Mouse (Mus musculus) kidney, embryonic 15.5 days (tissue): Measurements from ENCODE around the gene Osbpl3. TPM values are rescaled to one million over a fixed set of nuclear protein-coding genes. Genes with fewer than 3 reads are reported as not detected.
"Not testable (repeated sequence)": the region's sequence is repeated elsewhere in the genome, so short reads cannot be mapped to it uniquely, and the experiment has no call there.

Experiments used
- ATAC-seq: fragments of 200-750 bp; cut with Nextera tagmentation; replicated peaks from 2 replicates; pipeline ENCODE4 v1.8.0; 2017; ENCODE audit warnings: moderate TSS enrichment; ENCODE audit not compliant: low FRiP score
- H3K27ac ChIP-seq: fragments of 300-500 bp; sonication (generic); 2 replicates; pipeline ENCODE4 v1.5.1; 2015; ENCODE audit warnings: mild to moderate bottlenecking, inconsistent platforms
- H3K27me3 ChIP-seq: fragments of 300-500 bp; sonication (generic); 2 replicates; pipeline ENCODE4 v1.6.1; 2015; ENCODE audit warnings: inconsistent platforms
- H3K36me3 ChIP-seq: fragments of 300-500 bp; sonication (generic); 2 replicates; pipeline ENCODE4 v1.6.1; 2015; ENCODE audit warnings: inconsistent platforms
- H3K4me1 ChIP-seq: fragments of 300-500 bp; sonication (generic); 2 replicates; pipeline ENCODE4 v1.6.1; 2015; ENCODE audit warnings: inconsistent platforms
- H3K4me2 ChIP-seq: fragments of 300-500 bp; sonication (generic); 2 replicates; pipeline ENCODE4 v1.6.1; 2015; ENCODE audit warnings: moderate library complexity, mild to moderate bottlenecking, inconsistent platforms
- H3K4me3 ChIP-seq: fragments of 300-500 bp; sonication (generic); replicated peaks from 2 replicates; pipeline ENCODE4 v1.5.1; 2015; ENCODE audit warnings: mild to moderate bottlenecking, inconsistent platforms
- H3K9ac ChIP-seq: fragments of 300-500 bp; sonication (generic); 2 replicates; pipeline ENCODE4 v1.6.1; 2015; ENCODE audit warnings: mild to moderate bottlenecking, inconsistent platforms
- H3K9me3 ChIP-seq: fragments of 300-500 bp; sonication (generic); replicated peaks from 2 replicates; pipeline ENCODE4 v1.6.1; 2016; ENCODE audit warnings: inconsistent platforms
- WGBS: fragments of 180-500 bp; shearing (Covaris S2); methylation state at CpG from one replicate; pipeline ENCODE4 v1.1.7; 2015; ENCODE audit warnings: mixed read lengths; 5-methylcytosine and 5-hydroxymethylcytosine counted together
- polyA plus RNA-seq: library from polyadenylated mRNA; unstranded; fragments of >200 nt; fragmentation: Nextera tagmentation; extraction: Ambion mirVana; gene quantifications from 2 replicates; pipeline ENCODE4 v1.2.1, GENCODE M21; 2015

The Osbpl3 gene
- polyA plus RNA-seq, 1 experiment from 2014 or later, result 15.7 TPM

GRCm38 (mm10) chr6:50440966-50441862 lies 14.8 kb downstream of the Osbpl3 start:
- Histone ChIP-seq H3K4me2 (no peak overlapping the region), H3K27me3 (no peaks in the 10 kb centered on the region), H3K36me3 (no peaks in the 10 kb centered on the region), H3K4me3 (no peak overlapping the region), H3K9ac (no peak overlapping the region), H3K27ac (no peak overlapping the region), H3K4me1 (no peaks in the 10 kb centered on the region), H3K9me3 (no peaks in the 10 kb centered on the region)
- ATAC-seq, result 0 out of 2 replicates have a peak, but pooled peaks have one; percentile 29
- WGBS, result 89% methylated on average over 5 of the region's 5 CpGs

GRCm38 (mm10) chr6:50440197-50440596 lies 15.8 kb downstream of the Osbpl3 start:
- ATAC-seq, result no peak
- no peaks in the 10 kb centered on the region for H3K27me3 ChIP-seq
- no peaks in the 10 kb centered on the region for H3K9me3 ChIP-seq
- no peaks in the 10 kb centered on the region for H3K4me1 ChIP-seq
- no peak overlapping the region for H3K9ac ChIP-seq
- 91% methylated on average over 7 of the region's 7 CpGs for WGBS
- H3K4me2 ChIP-seq, result no peak overlapping the region
- H3K27ac ChIP-seq, result no peak overlapping the region
- H3K36me3 ChIP-seq, result no peaks in the 10 kb centered on the region
- H3K4me3 ChIP-seq, result no peak overlapping the region

- ATAC-seq, H3K27me3 ChIP-seq, H3K27ac ChIP-seq, H3K4me2 ChIP-seq, H3K9me3 ChIP-seq, H3K36me3 ChIP-seq, H3K4me1 ChIP-seq, H3K4me3 ChIP-seq, H3K9ac ChIP-seq: not testable (repeated sequence)
- WGBS, result 83% methylated on average over 4 of the region's 4 CpGs
Measured at GRCm38 (mm10) chr6:50438900-50439299, 17.1 kb downstream of the Osbpl3 start.

GRCm38 (mm10) chr6:50437815-50438214 lies 18.2 kb downstream of the Osbpl3 start:
- Histone ChIP-seq H3K9ac (no peak overlapping the region), H3K4me2 (no peak overlapping the region), H3K4me3 (no peak overlapping the region), H3K27me3 (no peaks in the 10 kb centered on the region), H3K4me1 (no peaks in the 10 kb centered on the region), H3K9me3 (no peaks in the 10 kb centered on the region), H3K27ac (no peak overlapping the region), H3K36me3 (no peaks in the 10 kb centered on the region)
- ATAC-seq, result no peak
- 96% methylated on average over 2 of the region's 2 CpGs for WGBS

GRCm38 (mm10) chr6:50436661-50437060 lies 19.3 kb downstream of the Osbpl3 start:
- Histone ChIP-seq H3K27ac (no peak overlapping the region), H3K27me3 (no peaks in the 10 kb centered on the region), H3K9me3 (no peaks in the 10 kb centered on the region), H3K9ac (no peak overlapping the region), H3K4me1 (no peaks in the 10 kb centered on the region), H3K4me2 (no peak overlapping the region), H3K36me3 (no peaks in the 10 kb centered on the region), H3K4me3 (no peak overlapping the region)
- 70% methylated on average over 2 of the region's 2 CpGs for WGBS
- ATAC-seq, result no peak

GRCm38 (mm10) chr6:50432491-50432890 lies 23.5 kb downstream of the Osbpl3 start:
- no peak overlapping the region for H3K9ac ChIP-seq
- 73% methylated on average over 5 of the region's 5 CpGs for whole genome bisulfite sequencing
- no peak overlapping the region for H3K27ac ChIP-seq
- no peak overlapping the region for H3K4me3 ChIP-seq
- H3K36me3 ChIP-seq, result no peaks in the 10 kb centered on the region
- peaks cover 3% of the 10 kb centered on the region; the same call in 1 of the 2 replicates for H3K4me1 ChIP-seq
- ATAC-seq, result no peak
- H3K27me3 ChIP-seq, result no peaks in the 10 kb centered on the region
- no peaks in the 10 kb centered on the region for H3K9me3 ChIP-seq
- no peak overlapping the region for H3K4me2 ChIP-seq

GRCm38 (mm10) chr6:50429299-50429698 lies 26.7 kb downstream of the Osbpl3 start:
- no peaks in the 10 kb centered on the region for H3K27me3 ChIP-seq
- H3K4me2 ChIP-seq, result no peak overlapping the region
- WGBS, result 88% methylated on average over 7 of the region's 7 CpGs
- H3K36me3 ChIP-seq, result peaks cover 8% of the 10 kb centered on the region; the same call in 1 of the 2 replicates
- ATAC-seq, result no peak
- H3K9me3 ChIP-seq, result no peaks in the 10 kb centered on the region
- no peak overlapping the region for H3K27ac ChIP-seq
- H3K4me3 ChIP-seq, result no peak overlapping the region
- H3K4me1 ChIP-seq, result peaks cover 3% of the 10 kb centered on the region; the same call in 1 of the 2 replicates
- H3K9ac ChIP-seq, result no peak overlapping the region

GRCm38 (mm10) chr6:50427051-50427732 lies 28.8 kb downstream of the Osbpl3 start:
- no peak overlapping the region for H3K9ac ChIP-seq
- H3K27ac ChIP-seq, result no peak overlapping the region
- no peak overlapping the region for H3K4me3 ChIP-seq
- peaks cover 3% of the 10 kb centered on the region; the same call in 1 of the 2 replicates for H3K4me1 ChIP-seq
- no peak overlapping the region for H3K4me2 ChIP-seq
- peaks cover 8% of the 10 kb centered on the region; the same call in 1 of the 2 replicates for H3K36me3 ChIP-seq
- no peaks in the 10 kb centered on the region for H3K27me3 ChIP-seq
- H3K9me3 ChIP-seq, result no peaks in the 10 kb centered on the region
- 84% methylated on average over 11 of the region's 11 CpGs for WGBS
- no peak for ATAC-seq

GRCm38 (mm10) chr6:50426571-50426970 lies 29.4 kb downstream of the Osbpl3 start:
- no peak overlapping the region for H3K4me2 ChIP-seq
- no peak overlapping the region for H3K9ac ChIP-seq
- no peaks in the 10 kb centered on the region for H3K9me3 ChIP-seq
- H3K27ac ChIP-seq, result no peak overlapping the region
- H3K4me3 ChIP-seq, result no peak overlapping the region
- WGBS, result 87% methylated on average over 4 of the region's 4 CpGs
- no peak for ATAC-seq
- H3K36me3 ChIP-seq, result peaks cover 8% of the 10 kb centered on the region; the same call in 1 of the 2 replicates
- peaks cover 3% of the 10 kb centered on the region; the same call in 1 of the 2 replicates for H3K4me1 ChIP-seq
- no peaks in the 10 kb centered on the region for H3K27me3 ChIP-seq

GRCm38 (mm10) chr6:50424271-50424670 lies 31.7 kb downstream of the Osbpl3 start:
- Histone ChIP-seq H3K4me2 (no peak overlapping the region), H3K4me1 (peaks cover 23% of the 10 kb centered on the region), H3K4me3 (no peak overlapping the region), H3K27ac (no peak overlapping the region), H3K27me3 (no peaks in the 10 kb centered on the region), H3K9ac (no peak overlapping the region), H3K9me3 (no peaks in the 10 kb centered on the region), H3K36me3 (peaks cover 8% of the 10 kb centered on the region; the same call in 1 of the 2 replicates)
- ATAC-seq, result no peak
- WGBS, result 90% methylated on average over 4 of the region's 4 CpGs

- H3K4me2 ChIP-seq, result no peak overlapping the region
- H3K4me1 ChIP-seq, result peaks cover 28% of the 10 kb centered on the region
- peak overlapping the region; percentile 94 for H3K27ac ChIP-seq
- no peaks in the 10 kb centered on the region for H3K9me3 ChIP-seq
- no peak overlapping the region for H3K9ac ChIP-seq
- no peak overlapping the region for H3K4me3 ChIP-seq
- ATAC-seq, result peak; percentile 52; the same call in 1 of the 2 replicates
- H3K36me3 ChIP-seq, result no peaks in the 10 kb centered on the region
- 45% methylated on average over 2 of the region's 2 CpGs for WGBS
- H3K27me3 ChIP-seq, result no peaks in the 10 kb centered on the region
Measured at GRCm38 (mm10) chr6:50420413-50420812, 35.6 kb downstream of the Osbpl3 start.
